Mouse (Mus musculus) layer of hippocampus, adult 18-20 months (tissue): ENCODE results near the gene Gpr156. TPM values are rescaled to one million over a fixed set of nuclear protein-coding genes. Genes with fewer than 3 reads are reported as not detected.

Experiments used
- total RNA-seq, 2 experiments: library from RNA; stranded (reverse); gene quantifications; 2 replicates each; pipeline ENCODE4 v1.2.3; 2021

The Gpr156 gene
- total RNA-seq, 2 experiments from 2014 or later, result 0.45 to 0.76 TPM

Other genes starting within 250 kb of the Gpr156 start
- 10 to 100 TPM; 31.3 to 34.0 TPM for gene Fstl1, start 139.6 kb upstream of the Gpr156 start, total RNA-seq
- gene Gm36028, start 55.4 kb upstream of the Gpr156 start, total RNA-seq, result under 1 TPM in 1 of 2 experiments, not detected in 1; 0.40 TPM
- 100 to 1,000 TPM; 101 to 105 TPM for gene Lrrc58, start 48.1 kb upstream of the Gpr156 start, total RNA-seq
- 100 to 1,000 TPM; 145 to 146 TPM for gene Gsk3b, start 172.5 kb downstream of the Gpr156 start, total RNA-seq